ENCODE assay signal across 9 mouse cellular contexts in the genomic region with DNA sequence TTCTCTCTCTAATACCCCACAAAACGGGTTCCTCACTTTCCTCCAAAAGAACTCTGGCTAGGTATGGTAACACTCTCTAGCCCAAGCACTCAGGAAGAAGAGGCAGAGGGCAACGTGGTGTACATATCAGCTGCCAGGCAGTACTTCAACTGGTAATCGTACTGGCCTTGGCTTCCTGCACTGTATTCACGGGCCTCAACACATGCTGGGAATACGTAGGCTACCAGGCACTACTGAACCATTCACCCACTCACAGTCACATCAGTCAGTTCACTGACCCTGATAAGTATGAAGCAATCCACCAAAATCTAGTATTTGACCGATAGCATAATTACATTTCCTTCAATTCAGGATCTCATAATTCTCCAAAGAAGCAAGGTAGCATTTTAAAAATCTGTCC. TPM values are rescaled to one million over a fixed set of nuclear protein-coding genes. Genes with fewer than 3 reads are reported as not detected.
A peak's percentile ranks its signal among the peaks of the same experiment; 100 is the strongest.
DNase-seq lines count a peak whose midpoint lies in the region; ATAC-seq and TF ChIP-seq lines count a peak whose summit lies in the region.
"Had no signal": no experiment of that assay in that cellular context is flagged by ENCODE, and none has a peak within 500 bp of the region (broad histone marks: within the 10 kb centered on the region; RNA-seq: fewer than 3 reads in every experiment).

No protein-coding gene starts in this region.

- no peak for TF ChIP-seq EP300 in lung, postnatal 0 days (IDR thresholded peaks at IDR 0.05)

- no peaks in the 10 kb centered on the region for H3K36me3 ChIP-seq in lung, postnatal 0 days (ENCODE audit: insufficient read depth, low read length)
- peaks cover 5% of the 10 kb centered on the region for H3K36me3 ChIP-seq in hindbrain, embryonic 14.5 days (replicated peaks; ENCODE audit: control insufficient read depth, insufficient read depth)
- no peaks in the 10 kb centered on the region for H3K36me3 ChIP-seq in neural tube, embryonic 15.5 days

- H3K27me3 ChIP-seq in lung, postnatal 0 days (replicated peaks; ENCODE audit: insufficient read depth, low read length) = no peaks in the 10 kb centered on the region
- H3K27me3 ChIP-seq in hindbrain, embryonic 14.5 days (ENCODE audit: control insufficient read depth, insufficient read depth, low read length) = no peaks in the 10 kb centered on the region
- no peaks in the 10 kb centered on the region for H3K27me3 ChIP-seq in neural tube, embryonic 15.5 days (replicated peaks)

- peak overlapping the region; percentile 65 for H3K4me2 ChIP-seq in lung, postnatal 0 days (replicated peaks; ENCODE audit: low read depth, low read length)
- H3K4me2 ChIP-seq in hindbrain, embryonic 14.5 days (replicated peaks) = peak overlapping the region; percentile 79; the same call in 1 of the 2 replicates
- peak overlapping the region; percentile 73 for H3K4me2 ChIP-seq in neural tube, embryonic 15.5 days

- TF ChIP-seq CTCF in lung, postnatal 0 days (IDR thresholded peaks at IDR 0.05) = no peak

- DNase-seq in adrenal gland, postnatal 14 days = peak; percentile 43
- DNase-seq in adrenal gland, adult 18-20 months (ENCODE audit: low spot score in 2 of 2) = no peak
- peak; percentile 14 for DNase-seq in lung, postnatal 0 days (ENCODE audit: low spot score)
- DNase-seq in lung, postnatal 10 days = no peak
- no peak for DNase-seq in hindbrain, embryonic 14.5 days (ENCODE audit: low spot score)
- DNase-seq in right cerebral cortex, postnatal 4 days = no peak
- DNase-seq: gastrocnemius, postnatal 14 days had no signal

- 36% methylated on average over 6 of the region's 6 CpGs for WGBS in lung, postnatal 0 days
- WGBS in hindbrain, embryonic 14.5 days = 87% methylated on average over 6 of the region's 6 CpGs
- WGBS in neural tube, embryonic 15.5 days = 85% methylated on average over 6 of the region's 6 CpGs

- no peaks in the 10 kb centered on the region for H3K9me3 ChIP-seq in lung, postnatal 0 days (ENCODE audit: low read length)
- no peaks in the 10 kb centered on the region for H3K9me3 ChIP-seq in hindbrain, embryonic 14.5 days (ENCODE audit: control insufficient read depth, low read length)
- H3K9me3 ChIP-seq in neural tube, embryonic 15.5 days (replicated peaks) = no peaks in the 10 kb centered on the region

- no peak for ATAC-seq in lung, postnatal 0 days
- no peak for ATAC-seq in hindbrain, embryonic 14.5 days (ENCODE audit: low FRiP score)
- no peak for ATAC-seq in neural tube, embryonic 15.5 days (ENCODE audit: low FRiP score)
- ATAC-seq in megakaryocyte progenitor cell, adult 5-6 weeks (replicated peaks; ENCODE audit: poor library complexity) = no peak

- 0 out of 2 replicates have a peak overlapping the region, but pooled peaks have one; percentile 5 for H3K9ac ChIP-seq in lung, postnatal 0 days (replicated peaks; ENCODE audit: low read depth)
- no peak overlapping the region for H3K9ac ChIP-seq in hindbrain, embryonic 14.5 days
- H3K9ac ChIP-seq in neural tube, embryonic 15.5 days (replicated peaks) = no peak overlapping the region

- H3K4me3 ChIP-seq in lung, postnatal 0 days (ENCODE audit: low read depth, low read length) = no peak overlapping the region
- no peak overlapping the region for H3K4me3 ChIP-seq in hindbrain, embryonic 14.5 days (replicated peaks; ENCODE audit: low read length)
- H3K4me3 ChIP-seq in neural tube, embryonic 15.5 days (replicated peaks) = no peak overlapping the region

- H3K4me1 ChIP-seq in lung, postnatal 0 days (ENCODE audit: insufficient read depth, low read depth, low read length) = peaks cover 19% of the 10 kb centered on the region
- H3K4me1 ChIP-seq in hindbrain, embryonic 14.5 days (replicated peaks; ENCODE audit: control insufficient read depth, insufficient read depth, low read length) = peaks cover 28% of the 10 kb centered on the region
- H3K4me1 ChIP-seq in neural tube, embryonic 15.5 days = peaks cover 42% of the 10 kb centered on the region

- no peak overlapping the region for H3K27ac ChIP-seq in lung, postnatal 0 days (ENCODE audit: low read length)
- H3K27ac ChIP-seq in hindbrain, embryonic 14.5 days = no peak overlapping the region
- H3K27ac ChIP-seq in neural tube, embryonic 15.5 days (replicated peaks) = no peak overlapping the region

RNA-seq across cellular contexts. Expression of gene Thrap3, which starts 3.0 kb away (rescaled TPM):
- 190 and 212 TPM in 2 replicates for total RNA-seq in adrenal gland, postnatal 14 days (2021)
- 100 to 1,000 TPM; 142 to 182 TPM for total RNA-seq in adrenal gland, adult 18-20 months (2021)
- 98.6 and 112 TPM in 2 replicates for polyA plus RNA-seq in lung, postnatal 0 days (2015; fragmentation: Nextera tagmentation; extraction: Ambion mirVana)
- 127 and 139 TPM in 2 replicates for polyA plus RNA-seq in hindbrain, embryonic 14.5 days (2014; fragmentation: Nextera tagmentation; extraction: Ambion mirVana)
- polyA plus RNA-seq in neural tube, embryonic 15.5 days (2015; fragmentation: Nextera tagmentation; extraction: Ambion mirVana) = 127 and 133 TPM in 2 replicates
- 172 and 184 TPM in 2 replicates for total RNA-seq in megakaryocyte progenitor cell, adult 5-6 weeks (2015)
- total RNA-seq in megakaryocyte progenitor cell, adult 5-6 weeks (2017) = 286 and 377 TPM in 2 replicates

RNA-seq across cellular contexts. Expression of gene Sh3d21, which starts 36.3 kb away (rescaled TPM):
- 3.7 and 4.8 TPM in 2 replicates for total RNA-seq in adrenal gland, postnatal 14 days (2021)
- total RNA-seq in adrenal gland, adult 18-20 months (2021) = 1 to 10 TPM; 2.8 to 2.9 TPM
- 23.3 and 30.7 TPM in 2 replicates for polyA plus RNA-seq in lung, postnatal 0 days (2015; fragmentation: Nextera tagmentation; extraction: Ambion mirVana)
- 1.1 TPM in 2 replicates for polyA plus RNA-seq in hindbrain, embryonic 14.5 days (2014; fragmentation: Nextera tagmentation; extraction: Ambion mirVana)
- 1.4 and 2.6 TPM in 2 replicates for polyA plus RNA-seq in neural tube, embryonic 15.5 days (2015; fragmentation: Nextera tagmentation; extraction: Ambion mirVana)
- total RNA-seq in megakaryocyte progenitor cell, adult 5-6 weeks (2015) = 0.07 and 0.91 TPM in 2 replicates
- total RNA-seq in megakaryocyte progenitor cell, adult 5-6 weeks (2017) = 0.14 TPM in 1 of 2 replicates, not detected in the other

RNA-seq across cellular contexts. Expression of gene Eva1b, which starts 52.0 kb away (rescaled TPM):
- 27.6 and 32.3 TPM in 2 replicates for total RNA-seq in adrenal gland, postnatal 14 days (2021)
- 10 to 100 TPM; 13.3 to 13.8 TPM for total RNA-seq in adrenal gland, adult 18-20 months (2021)
- polyA plus RNA-seq in lung, postnatal 0 days (2015; fragmentation: Nextera tagmentation; extraction: Ambion mirVana) = 151 TPM in 2 replicates
- polyA plus RNA-seq in hindbrain, embryonic 14.5 days (2014; fragmentation: Nextera tagmentation; extraction: Ambion mirVana) = 13.5 and 19.2 TPM in 2 replicates
- polyA plus RNA-seq in neural tube, embryonic 15.5 days (2015; fragmentation: Nextera tagmentation; extraction: Ambion mirVana) = 13.3 and 19.1 TPM in 2 replicates
- 0.12 and 0.94 TPM in 2 replicates for total RNA-seq in megakaryocyte progenitor cell, adult 5-6 weeks (2015)
- total RNA-seq in megakaryocyte progenitor cell, adult 5-6 weeks (2017) = 1.7 TPM in 1 of 2 replicates, not detected in the other

RNA-seq across cellular contexts. Expression of gene Map7d1, which starts 56.6 kb away (rescaled TPM):
- 53.4 and 67.3 TPM in 2 replicates for total RNA-seq in adrenal gland, postnatal 14 days (2021)
- total RNA-seq in adrenal gland, adult 18-20 months (2021) = 10 to 100 TPM; 56.3 to 63.1 TPM
- polyA plus RNA-seq in lung, postnatal 0 days (2015; fragmentation: Nextera tagmentation; extraction: Ambion mirVana) = 27.2 and 33.3 TPM in 2 replicates
- polyA plus RNA-seq in hindbrain, embryonic 14.5 days (2014; fragmentation: Nextera tagmentation; extraction: Ambion mirVana) = 84.2 and 90.0 TPM in 2 replicates
- polyA plus RNA-seq in neural tube, embryonic 15.5 days (2015; fragmentation: Nextera tagmentation; extraction: Ambion mirVana) = 65.4 and 79.7 TPM in 2 replicates
- 18.8 and 21.1 TPM in 2 replicates for total RNA-seq in megakaryocyte progenitor cell, adult 5-6 weeks (2015)
- total RNA-seq in megakaryocyte progenitor cell, adult 5-6 weeks (2017) = 35.8 and 39.6 TPM in 2 replicates

Comparison
In these comparisons a context has a peak if more than half of its experiments do, and no peak if none do; other contexts are left out.
1. DNase-seq: peak in adrenal gland, postnatal 14 days (single experiment) and lung, postnatal 0 days (single experiment); none in adrenal gland, adult 18-20 months (0 of 2), lung, postnatal 10 days (single experiment), hindbrain, embryonic 14.5 days (single experiment) and right cerebral cortex, postnatal 4 days (single experiment).
2. RNA of gene Eva1b, which starts 52.0 kb away (total RNA-seq): 27.6 to 32.3 TPM in adrenal gland, postnatal 14 days and 13.3 to 13.8 TPM in adrenal gland, adult 18-20 months; 0.12 to 1.7 TPM in megakaryocyte progenitor cell, adult 5-6 weeks; every median in the first group is over 4 times any median in the second.
3. Peak in every context shown above with its lines, with median percentiles within 50 percentile points of each other: H3K4me2 ChIP-seq.